Mouse (Mus musculus): Measurements from ENCODE around the gene Magi2.

DNA sequence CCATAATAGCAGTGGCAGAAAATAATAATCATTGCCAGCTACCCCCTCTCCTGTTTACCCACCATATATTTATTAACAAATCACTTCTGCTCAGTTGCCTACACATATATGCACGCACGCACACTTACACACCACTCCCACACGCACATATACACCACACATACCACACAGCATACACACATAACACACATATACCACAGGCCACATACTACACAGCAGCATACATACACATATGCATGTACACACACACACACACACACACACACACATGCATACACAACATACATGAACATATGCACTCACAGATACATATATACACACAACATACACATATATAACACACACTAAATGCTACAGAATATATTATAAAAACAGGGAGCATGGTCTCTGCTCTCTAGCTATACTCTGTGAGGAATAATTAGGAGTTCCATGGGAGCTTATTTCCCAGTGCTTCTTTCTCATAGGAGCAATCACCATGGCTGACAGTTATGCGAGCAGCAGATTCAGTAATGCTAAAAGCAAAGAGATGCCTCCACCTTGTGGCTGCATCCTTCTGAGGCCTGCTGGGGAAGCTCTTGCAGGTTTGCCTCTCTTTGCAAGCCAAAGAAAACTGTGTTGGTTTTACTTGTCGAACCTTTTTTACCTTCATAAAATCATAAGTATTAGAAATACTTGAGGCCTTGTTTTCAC lies 1410.6 kb downstream of the Magi2 start:
- no peak for TF ChIP-seq POLR2A (IDR thresholded peaks at IDR 0.05; ENCODE audit: insufficient read length, low read depth)
- TF ChIP-seq USF1 (IDR thresholded peaks at IDR 0.05; ENCODE audit: low read depth) = no peak
- TF ChIP-seq CEBPB (IDR thresholded peaks at IDR 0.05; ENCODE audit: insufficient read depth, poor library complexity, severe bottlenecking) = no peak
- TF ChIP-seq TCF12 (IDR thresholded peaks at IDR 0.05; ENCODE audit: insufficient read depth, poor library complexity, severe bottlenecking) = no peak
- TF ChIP-seq REST (IDR thresholded peaks at IDR 0.05; ENCODE audit: insufficient read depth, insufficient read length) = no peak
- TF ChIP-seq E2F4 (IDR thresholded peaks at IDR 0.05; ENCODE audit: insufficient read depth) = no peak
- TF ChIP-seq SRF (IDR thresholded peaks at IDR 0.05; ENCODE audit: control insufficient read depth, insufficient read length, low read depth) = no peak

Measured in myocyte (in vitro differentiated cells).